Mouse (Mus musculus) layer of hippocampus, adult 9-10 months (tissue): ENCODE measurements at regions not wholly inside any gene's neighbourhood (a gene's known extent, or its start where the extent isn't known, plus 50 kb on each side); places are given as distances from the start of the nearest gene placed in this dataset.

Experiments
- DNase-seq: peaks from one replicate; pipeline ENCODE4 v3.0.0; 2022; ENCODE audit warnings: low spot score

- no peak for DNase-seq
Measured at GRCm38 (mm10) chr15:62189565-62190181, 1266.9 kb upstream of the A1bg start.

GRCm38 (mm10) chr15:62186548-62186947, 1263.7 kb upstream of the A1bg start:
- no peak for DNase-seq

- DNase-seq: no peak
Measured at GRCm38 (mm10) chr15:62183803-62184202, 1261.0 kb upstream of the A1bg start.

- no peak for DNase-seq
Measured at GRCm38 (mm10) chr15:62181454-62181910, 1258.7 kb upstream of the A1bg start.

- DNase-seq: no peak
Measured at GRCm38 (mm10) chr15:62180718-62181117, 1257.9 kb upstream of the A1bg start.

- DNase-seq: no peak
Measured at GRCm38 (mm10) chr15:62179801-62180200, 1257.0 kb upstream of the A1bg start.

GRCm38 (mm10) chr15:62178568-62178967, 1255.8 kb upstream of the A1bg start:
- DNase-seq: no peak

- DNase-seq: no peak
Measured at GRCm38 (mm10) chr15:62177768-62178410, 1255.1 kb upstream of the A1bg start.

GRCm38 (mm10) chr15:62176076-62176475, 1253.3 kb upstream of the A1bg start:
- no peak for DNase-seq

GRCm38 (mm10) chr15:62173633-62174543, 1251.1 kb upstream of the A1bg start:
- no peak for DNase-seq

- DNase-seq: no peak
Measured at GRCm38 (mm10) chr15:62171632-62172031, 1248.8 kb upstream of the A1bg start.

- DNase-seq: no peak
Measured at GRCm38 (mm10) chr15:62171167-62171566, 1248.4 kb upstream of the A1bg start.

- DNase-seq: no peak
Measured at GRCm38 (mm10) chr15:62170337-62170736, 1247.5 kb upstream of the A1bg start.

GRCm38 (mm10) chr15:62169591-62170019, 1246.8 kb upstream of the A1bg start:
- no peak for DNase-seq

GRCm38 (mm10) chr15:62168958-62169590, 1246.3 kb upstream of the A1bg start:
- no peak for DNase-seq

GRCm38 (mm10) chr15:62168522-62168921, 1245.7 kb upstream of the A1bg start:
- DNase-seq: no peak

GRCm38 (mm10) chr15:62166786-62167185, 1244.0 kb upstream of the A1bg start:
- DNase-seq: no peak

GRCm38 (mm10) chr15:62165826-62166500, 1243.2 kb upstream of the A1bg start:
- DNase-seq: no peak

- no peak for DNase-seq
Measured at GRCm38 (mm10) chr15:62164766-62165410, 1242.1 kb upstream of the A1bg start.

GRCm38 (mm10) chr15:62163203-62163602, 1240.4 kb upstream of the A1bg start:
- DNase-seq: no peak

GRCm38 (mm10) chr15:62162648-62163194, 1239.9 kb upstream of the A1bg start:
- DNase-seq: no peak
